Mouse (Mus musculus) layer of hippocampus, adult 2 months (tissue): ENCODE results near the gene Cyb561. TPM values are rescaled to one million over a fixed set of nuclear protein-coding genes. Genes with fewer than 3 reads are reported as not detected.

Experiments
- DNase-seq, 2 experiments: peaks; one replicate each; pipeline ENCODE4 v3.0.0; 2022; ENCODE audit warnings: low spot score in 2 of 2
- H3K27ac ChIP-seq: fragments of 200-600 bp; 2 replicates; pipeline ENCODE4 v1.8.1; 2022
- H3K4me3 ChIP-seq: fragments of 200-600 bp; 2 replicates; pipeline ENCODE4 v1.8.1; 2022; ENCODE audit warnings: mild to moderate bottlenecking
- CTCF ChIP-seq: fragments of 200-600 bp; conservative IDR thresholded peaks from 2 replicates; pipeline ENCODE4 v1.8.1; 2022; ENCODE audit warnings: antibody characterized with exemption, mild to moderate bottlenecking, moderate library complexity
- total RNA-seq, 2 experiments: library from RNA; stranded (reverse); gene quantifications; 2 replicates each; pipeline ENCODE4 v1.2.3; 2021

The Cyb561 gene
- total RNA-seq, 2 experiments from 2014 or later = 47.3 to 49.6 TPM

GRCm38 (mm10) chr11:105931380-105931779, 21.8 kb downstream of the Cyb561 start:
- Histone ChIP-seq H3K4me3 (no peak overlapping the region), H3K27ac (no peak overlapping the region)
- TF ChIP-seq CTCF = no peak
- DNase-seq = peak in 1 of 2 experiments; percentile 9

GRCm38 (mm10) chr11:105928171-105928570, 25.0 kb downstream of the Cyb561 start:
- H3K27ac ChIP-seq = no peak overlapping the region
- no peak for DNase-seq
- H3K4me3 ChIP-seq = no peak overlapping the region
- TF ChIP-seq CTCF = no peak

- Histone ChIP-seq H3K4me3 (no peak overlapping the region), H3K27ac (0 out of 2 replicates have a peak overlapping the region, but pooled peaks have one; percentile 29)
- TF ChIP-seq CTCF = peak; percentile 97
- peak; percentile 67 to 77 for DNase-seq
Measured at GRCm38 (mm10) chr11:105927065-105928030, 25.8 kb downstream of the Cyb561 start.

- Histone ChIP-seq H3K27ac (peak overlapping the region; percentile 4; the same call in 1 of the 2 replicates), H3K4me3 (no peak overlapping the region)
- no peak for TF ChIP-seq CTCF
- DNase-seq = peak in 1 of 2 experiments; percentile 22
Measured at GRCm38 (mm10) chr11:105922769-105923663, 30.1 kb downstream of the Cyb561 start.

GRCm38 (mm10) chr11:105921275-105921674, 31.9 kb downstream of the Cyb561 start:
- DNase-seq = no peak
- no peak overlapping the region for H3K27ac ChIP-seq
- TF ChIP-seq CTCF = no peak

GRCm38 (mm10) chr11:105920836-105921235, 32.3 kb downstream of the Cyb561 start:
- Histone ChIP-seq H3K4me3 (no peak overlapping the region), H3K27ac (no peak overlapping the region)
- no peak for TF ChIP-seq CTCF
- no peak for DNase-seq

More at GRCm38 (mm10) chr11:105921275-105921674, 31.9 kb downstream of the Cyb561 start:
- no peak overlapping the region for H3K4me3 ChIP-seq

- Histone ChIP-seq H3K27ac (no peak overlapping the region), H3K4me3 (no peak overlapping the region)
- no peak for TF ChIP-seq CTCF
- no peak for DNase-seq
Measured at GRCm38 (mm10) chr11:105920098-105920785, 32.9 kb downstream of the Cyb561 start.

GRCm38 (mm10) chr11:105913580-105913979, 39.6 kb downstream of the Cyb561 start:
- TF ChIP-seq CTCF = no peak
- Histone ChIP-seq H3K27ac (peak overlapping the region; percentile 54), H3K4me3 (no peak overlapping the region)
- DNase-seq = peak; percentile 46 to 49

- peak; percentile 80 to 84 for DNase-seq
- Histone ChIP-seq H3K27ac (no peak overlapping the region), H3K4me3 (no peak overlapping the region)
- TF ChIP-seq CTCF = peak; percentile 95
Measured at GRCm38 (mm10) chr11:105911592-105912375, 41.4 kb downstream of the Cyb561 start.

- TF ChIP-seq CTCF = no peak
- H3K4me3 ChIP-seq = no peak overlapping the region
- DNase-seq = no peak
- no peak overlapping the region for H3K27ac ChIP-seq
Measured at GRCm38 (mm10) chr11:105911149-105911548, 42.0 kb downstream of the Cyb561 start.

- Histone ChIP-seq H3K4me3 (no peak overlapping the region), H3K27ac (no peak overlapping the region)
- no peak for DNase-seq
- TF ChIP-seq CTCF = no peak
Measured at GRCm38 (mm10) chr11:105909617-105910016, 43.5 kb downstream of the Cyb561 start.

- no peak for DNase-seq
- TF ChIP-seq CTCF = no peak
- no peak overlapping the region for H3K4me3 ChIP-seq
- no peak overlapping the region; the same call in 1 of the 2 replicates for H3K27ac ChIP-seq
Measured at GRCm38 (mm10) chr11:105908926-105909325, 44.2 kb downstream of the Cyb561 start.
